Mouse (Mus musculus) midbrain, embryonic 12.5 days (tissue): ENCODE measurements around the gene Zfp324. TPM values are rescaled to one million over a fixed set of nuclear protein-coding genes. Genes with fewer than 3 reads are reported as not detected.

ENCODE experiments used
- ATAC-seq: fragments of 200-750 bp; cut with Nextera tagmentation; 2 replicates; pipeline ENCODE4 v1.8.0; 2017; ENCODE audit warnings: low read depth, moderate TSS enrichment, moderate library complexity; ENCODE audit not compliant: low FRiP score
- H3K27ac ChIP-seq: fragments of 300-500 bp; sonication (generic); replicated peaks from 2 replicates; pipeline ENCODE4 v1.5.1; 2016; ENCODE audit warnings: mild to moderate bottlenecking
- H3K27me3 ChIP-seq: fragments of 300-500 bp; sonication (generic); 2 replicates; pipeline ENCODE4 v1.6.1; 2016; ENCODE audit warnings: mild to moderate bottlenecking
- H3K36me3 ChIP-seq: fragments of 300-500 bp; sonication (generic); 2 replicates; pipeline ENCODE4 v1.6.1; 2016
- H3K4me1 ChIP-seq: fragments of 300-500 bp; sonication (generic); 2 replicates; pipeline ENCODE4 v1.6.1; 2016
- H3K4me2 ChIP-seq: fragments of 300-500 bp; sonication (generic); replicated peaks from 2 replicates; pipeline ENCODE4 v1.6.1; 2016; ENCODE audit warnings: mild to moderate bottlenecking, moderate library complexity
- H3K4me3 ChIP-seq: fragments of 300-500 bp; sonication (generic); 2 replicates; pipeline ENCODE4 v1.5.1; 2016; ENCODE audit warnings: mild to moderate bottlenecking
- H3K9ac ChIP-seq: fragments of 300-500 bp; sonication (generic); replicated peaks from 2 replicates; pipeline ENCODE4 v1.6.1; 2016; ENCODE audit warnings: mild to moderate bottlenecking, moderate library complexity
- H3K9me3 ChIP-seq: fragments of 300-500 bp; sonication (generic); 2 replicates; pipeline ENCODE4 v1.6.1; 2016; ENCODE audit warnings: mild to moderate bottlenecking
- WGBS: fragments of 180-500 bp; shearing (Covaris S2); methylation state at CpG from one replicate; pipeline ENCODE4 v1.1.7; 2016; 5-methylcytosine and 5-hydroxymethylcytosine counted together
- polyA plus RNA-seq: library from polyadenylated mRNA; unstranded; fragments of >200 nt; fragmentation: Nextera tagmentation; extraction: Ambion mirVana; gene quantifications from 2 replicates; pipeline ENCODE4 v1.2.1, GENCODE M21; 2016

The Zfp324 gene
- polyA plus RNA-seq, 1 experiment from 2014 or later = 15.5 TPM

- H3K4me3 ChIP-seq = peak within 1 kb of the TSS; percentile 72
- WGBS = under 1% methylated on average over 49 of the region's 49 CpGs
- peaks cover 12% of the 10 kb centered on the region for H3K4me1 ChIP-seq
- peak within 1 kb of the TSS; percentile 93 for H3K27ac ChIP-seq
- H3K36me3 ChIP-seq = peaks cover 8% of the 10 kb centered on the region; the same call in 1 of the 2 replicates
- H3K27me3 ChIP-seq = no peaks in the 10 kb centered on the region
- peak; percentile 99 for ATAC-seq
- H3K9me3 ChIP-seq = no peaks in the 10 kb centered on the region
- peak within 1 kb of the TSS; percentile 68 for H3K4me2 ChIP-seq
- H3K9ac ChIP-seq = peak within 1 kb of the TSS; percentile 68
These were observed 12.2 kb downstream of the Zfp324 start, which contains the start of gene Zfp446 for GRCm38 (mm10) chr7:12977682-12978389. TSS of gene Zfp446 (plus strand) at chr7:12977848.

- 91% methylated on average over 18 of the region's 18 CpGs for WGBS
- peak overlapping the region; percentile 67; the same call in 1 of the 2 replicates for H3K9ac ChIP-seq
- peaks cover 12% of the 10 kb centered on the region for H3K4me1 ChIP-seq
- H3K27ac ChIP-seq = peak overlapping the region; percentile 93
- no peaks in the 10 kb centered on the region for H3K27me3 ChIP-seq
- peaks cover 8% of the 10 kb centered on the region; the same call in 1 of the 2 replicates for H3K36me3 ChIP-seq
- peak overlapping the region; percentile 72; the same call in 1 of the 2 replicates for H3K4me3 ChIP-seq
- no peak for ATAC-seq
- H3K4me2 ChIP-seq = peak overlapping the region; percentile 68
- no peaks in the 10 kb centered on the region for H3K9me3 ChIP-seq
These were observed 13.5 kb downstream of the Zfp324 start for GRCm38 (mm10) chr7:12978931-12979722.

GRCm38 (mm10) chr7:12979776-12980175 lies 14.1 kb downstream of the Zfp324 start:
- H3K9me3 ChIP-seq = no peaks in the 10 kb centered on the region
- H3K4me1 ChIP-seq = peaks cover 12% of the 10 kb centered on the region
- ATAC-seq = no peak
- no peak overlapping the region for H3K4me2 ChIP-seq
- H3K27ac ChIP-seq = no peak overlapping the region
- H3K4me3 ChIP-seq = no peak overlapping the region
- peaks cover 8% of the 10 kb centered on the region; the same call in 1 of the 2 replicates for H3K36me3 ChIP-seq
- 91% methylated on average over 6 of the region's 6 CpGs for WGBS
- no peak overlapping the region for H3K9ac ChIP-seq
- no peaks in the 10 kb centered on the region for H3K27me3 ChIP-seq

GRCm38 (mm10) chr7:12980291-12980690 lies 14.7 kb downstream of the Zfp324 start:
- H3K4me1 ChIP-seq = peaks cover 12% of the 10 kb centered on the region
- no peak overlapping the region for H3K9ac ChIP-seq
- no peak for ATAC-seq
- H3K4me3 ChIP-seq = no peak overlapping the region
- 87% methylated on average over 7 of the region's 7 CpGs for WGBS
- no peak overlapping the region for H3K27ac ChIP-seq
- H3K9me3 ChIP-seq = no peaks in the 10 kb centered on the region
- H3K4me2 ChIP-seq = no peak overlapping the region
- peaks cover 8% of the 10 kb centered on the region; the same call in 1 of the 2 replicates for H3K36me3 ChIP-seq
- no peaks in the 10 kb centered on the region for H3K27me3 ChIP-seq

GRCm38 (mm10) chr7:12985724-12986123 lies 20.1 kb downstream of the Zfp324 start:
- H3K9me3 ChIP-seq = no peaks in the 10 kb centered on the region
- H3K9ac ChIP-seq = no peak overlapping the region
- peaks cover 8% of the 10 kb centered on the region; the same call in 1 of the 2 replicates for H3K36me3 ChIP-seq
- H3K4me3 ChIP-seq = no peak overlapping the region
- WGBS = 91% methylated on average over 1 of the region's 1 CpGs
- no peak overlapping the region for H3K4me2 ChIP-seq
- no peak overlapping the region for H3K27ac ChIP-seq
- H3K27me3 ChIP-seq = no peaks in the 10 kb centered on the region
- no peak for ATAC-seq
- H3K4me1 ChIP-seq = no peaks in the 10 kb centered on the region

GRCm38 (mm10) chr7:12986906-12987305 lies 21.3 kb downstream of the Zfp324 start:
- H3K4me1 ChIP-seq = no peaks in the 10 kb centered on the region
- H3K27ac ChIP-seq = no peak overlapping the region
- 82% methylated on average over 8 of the region's 8 CpGs for WGBS
- no peaks in the 10 kb centered on the region for H3K27me3 ChIP-seq
- no peak overlapping the region for H3K4me3 ChIP-seq
- no peak for ATAC-seq
- no peak overlapping the region for H3K9ac ChIP-seq
- H3K36me3 ChIP-seq = peaks cover 8% of the 10 kb centered on the region; the same call in 1 of the 2 replicates
- H3K9me3 ChIP-seq = no peaks in the 10 kb centered on the region
- no peak overlapping the region for H3K4me2 ChIP-seq

- Histone ChIP-seq H3K4me2 (no peak overlapping the region), H3K9me3 (no peaks in the 10 kb centered on the region), H3K27me3 (no peaks in the 10 kb centered on the region), H3K27ac (no peak overlapping the region), H3K4me3 (no peak overlapping the region), H3K36me3 (0 out of 2 replicates have a peak, but pooled peaks cover 3% of the 10 kb centered on the region), H3K9ac (no peak overlapping the region), H3K4me1 (no peaks in the 10 kb centered on the region)
- no peak for ATAC-seq
- 87% methylated on average over 8 of the region's 8 CpGs for whole genome bisulfite sequencing
These were observed 22.0 kb downstream of the Zfp324 start for GRCm38 (mm10) chr7:12987409-12988189.

- no peak overlapping the region for H3K9ac ChIP-seq
- no peaks in the 10 kb centered on the region for H3K9me3 ChIP-seq
- H3K4me2 ChIP-seq = no peak overlapping the region
- no peak overlapping the region for H3K4me3 ChIP-seq
- no peaks in the 10 kb centered on the region for H3K4me1 ChIP-seq
- no peaks in the 10 kb centered on the region for H3K36me3 ChIP-seq
- 9% methylated on average over 3 of the region's 3 CpGs for WGBS
- ATAC-seq = no peak
- no peaks in the 10 kb centered on the region for H3K27me3 ChIP-seq
- H3K27ac ChIP-seq = no peak overlapping the region
These were observed 26.6 kb downstream of the Zfp324 start for GRCm38 (mm10) chr7:12992222-12992621.

GRCm38 (mm10) chr7:12993148-12993547 lies 27.5 kb downstream of the Zfp324 start:
- H3K4me3 ChIP-seq = no peak overlapping the region
- 89% methylated on average over 10 of the region's 10 CpGs for WGBS
- ATAC-seq = no peak
- H3K4me2 ChIP-seq = no peak overlapping the region
- H3K9ac ChIP-seq = no peak overlapping the region
- no peaks in the 10 kb centered on the region for H3K9me3 ChIP-seq
- no peaks in the 10 kb centered on the region for H3K36me3 ChIP-seq
- H3K4me1 ChIP-seq = no peaks in the 10 kb centered on the region
- no peak overlapping the region for H3K27ac ChIP-seq
- H3K27me3 ChIP-seq = no peaks in the 10 kb centered on the region

- Histone ChIP-seq H3K27ac (no peak overlapping the region), H3K36me3 (no peaks in the 10 kb centered on the region), H3K27me3 (no peaks in the 10 kb centered on the region), H3K9ac (no peak overlapping the region), H3K4me2 (no peak overlapping the region), H3K9me3 (no peaks in the 10 kb centered on the region), H3K4me1 (no peaks in the 10 kb centered on the region), H3K4me3 (no peak overlapping the region)
- ATAC-seq = no peak
These were observed 30.2 kb downstream of the Zfp324 start for GRCm38 (mm10) chr7:12995862-12996261.

GRCm38 (mm10) chr7:12997230-12997629 lies 31.6 kb downstream of the Zfp324 start:
- Histone ChIP-seq H3K4me2 (no peak overlapping the region), H3K4me1 (no peaks in the 10 kb centered on the region), H3K4me3 (no peak overlapping the region), H3K27me3 (no peaks in the 10 kb centered on the region), H3K27ac (no peak overlapping the region), H3K36me3 (no peaks in the 10 kb centered on the region), H3K9me3 (no peaks in the 10 kb centered on the region), H3K9ac (no peak overlapping the region)
- no peak for ATAC-seq
- 68% methylated on average over 5 of the region's 5 CpGs for WGBS
